Mouse (Mus musculus) 416B (cell line): ENCODE results near the gene Jchain.
A peak's percentile ranks its signal among the peaks of the same experiment; 100 is the strongest.

ENCODE experiments used
- DNase-seq: peaks from one replicate; pipeline ENCODE4 v3.0.0; 2011; ENCODE audit warnings: low read depth

The Jchain gene

DNA sequence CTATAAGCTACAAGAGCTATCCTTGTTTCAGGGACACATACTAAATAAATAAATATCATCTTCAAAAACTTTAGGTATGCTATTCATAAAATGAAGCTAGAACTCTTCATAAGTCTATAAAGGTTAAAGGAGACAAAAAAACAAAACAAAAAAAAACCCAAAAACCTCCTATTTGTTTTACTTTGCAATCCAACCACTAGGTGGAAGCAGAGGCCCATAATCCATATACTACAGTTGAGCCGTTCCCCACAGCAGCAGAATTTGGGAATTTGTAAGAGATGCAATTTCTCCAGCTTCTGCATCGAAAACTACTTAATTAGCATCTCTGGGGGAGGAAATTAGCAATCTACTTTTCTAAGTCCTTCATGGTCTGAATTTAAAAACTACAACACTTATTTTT, 8.5 kb downstream of the Jchain start:
- DNase-seq, result peak; percentile 66

DNA sequence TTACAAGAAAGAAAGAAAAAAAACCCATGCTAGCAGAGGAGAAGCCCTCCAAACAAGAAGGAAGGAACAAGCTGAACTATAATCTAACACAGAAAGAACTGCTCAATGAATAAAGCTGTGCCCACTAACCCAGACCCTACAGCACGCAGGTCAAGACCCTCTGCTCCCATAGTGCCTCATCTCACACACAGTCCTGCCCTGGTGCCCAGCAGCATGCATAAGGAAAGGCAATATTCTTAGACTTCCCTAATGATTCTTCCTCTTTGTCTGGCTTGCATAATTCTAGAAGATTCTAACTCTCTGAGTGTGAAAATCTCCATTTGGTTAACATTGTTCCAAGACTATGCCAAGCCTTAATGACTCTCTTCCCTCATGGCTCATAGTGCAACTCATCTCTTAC, 18.7 kb downstream of the Jchain start:
- no peak for DNase-seq

DNA sequence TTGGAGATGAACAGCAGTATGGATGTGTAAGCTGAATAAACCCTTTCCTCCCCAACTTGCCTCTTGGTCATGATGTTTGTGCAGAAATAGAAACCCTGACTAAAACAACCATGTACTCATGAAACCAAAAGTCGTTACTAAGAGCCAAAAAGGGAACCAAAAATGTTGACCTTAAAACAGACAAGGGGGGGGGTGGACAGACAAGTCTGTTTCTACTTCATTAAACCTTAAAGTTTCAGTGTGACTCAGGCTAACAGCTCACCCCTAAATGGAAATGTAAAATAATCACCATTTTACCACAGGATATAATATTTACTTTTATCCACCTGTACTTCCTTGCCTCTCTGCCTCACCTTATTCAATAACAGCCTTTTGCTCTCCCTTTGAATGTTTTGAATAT, 19.1 kb downstream of the Jchain start:
- DNase-seq, result peak; percentile 14

DNA sequence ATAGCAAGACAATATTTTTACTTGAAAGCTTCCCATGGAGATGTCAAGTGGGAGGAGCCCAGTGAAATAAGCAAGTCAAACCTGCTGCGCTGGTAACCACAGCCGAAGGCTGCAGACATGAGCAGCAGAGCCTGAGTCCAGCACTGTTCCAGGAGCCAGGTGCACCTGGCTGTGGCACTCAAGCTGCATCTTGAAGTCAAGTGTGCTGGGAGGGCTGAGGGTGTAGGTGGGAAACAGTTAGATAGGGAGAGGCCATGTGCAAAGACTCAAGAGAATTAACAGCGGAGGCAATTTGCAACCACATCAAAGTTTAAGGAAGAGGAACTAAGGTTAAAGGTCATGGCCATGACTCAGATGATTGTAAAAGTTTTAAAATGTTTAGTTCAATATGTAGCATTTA, 27.9 kb downstream of the Jchain start:
- DNase-seq, result no peak

DNA sequence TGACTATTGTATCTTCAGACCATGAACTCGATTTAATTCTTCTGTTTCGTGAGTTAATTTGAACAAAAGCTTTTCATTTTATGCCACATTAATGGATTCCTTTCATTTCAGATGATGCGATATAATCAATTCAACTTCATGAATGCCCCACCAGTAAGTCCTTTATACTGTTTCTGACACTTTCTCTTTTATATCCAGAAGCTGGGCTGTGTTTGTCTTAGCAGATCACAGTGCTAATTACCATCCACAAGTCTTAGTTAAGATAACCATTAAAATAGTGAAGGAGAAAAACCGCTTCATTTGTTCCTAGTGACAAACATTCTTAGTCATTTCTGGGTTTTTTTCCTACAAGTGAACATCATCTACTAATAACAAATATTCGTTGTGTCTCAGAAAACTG, 36.6 kb downstream of the Jchain start:
- no peak for DNase-seq

DNA sequence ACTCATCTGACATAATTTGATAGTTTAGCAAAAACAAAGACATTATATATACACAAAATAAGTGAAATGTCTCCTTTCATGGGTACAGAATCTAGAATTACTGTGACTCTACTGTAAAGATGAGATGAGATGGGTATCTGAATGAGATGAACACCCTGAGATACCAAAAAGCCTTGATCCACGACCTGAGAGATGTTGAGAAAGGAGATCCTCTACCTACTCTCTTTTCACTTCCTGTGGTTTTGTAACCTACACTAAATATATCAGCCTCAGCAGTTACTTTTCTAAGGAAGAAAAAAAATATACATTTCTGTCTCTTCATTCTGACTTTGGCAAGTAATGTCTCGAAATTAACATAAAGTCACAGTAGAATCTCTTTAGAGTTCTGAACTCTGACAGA, 38.7 kb downstream of the Jchain start:
- no peak for DNase-seq

DNA sequence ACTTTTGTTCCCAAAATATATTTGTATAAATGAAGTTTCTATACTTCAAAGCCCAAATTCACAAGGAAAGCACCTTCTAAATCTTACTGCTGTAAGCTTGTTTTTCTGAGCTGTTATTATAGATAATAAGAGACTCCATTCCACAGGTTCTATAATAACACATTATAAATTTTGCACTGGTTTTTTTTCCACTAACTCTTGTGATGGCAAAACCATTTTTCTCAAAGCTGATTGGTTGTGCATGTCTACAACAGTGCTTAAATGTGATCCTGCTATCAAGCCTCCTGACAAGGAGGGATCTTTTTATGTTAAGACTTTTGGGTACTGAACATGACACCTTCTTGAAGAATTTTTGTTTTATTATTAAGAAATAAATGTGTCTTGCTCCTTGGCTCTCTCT, 40.0 kb downstream of the Jchain start, which contains the start of gene Enam:
Gene Enam (plus strand): TSS at position 301 of the 400 bp plus-strand sequence.
- DNase-seq, result no peak
